Mouse (Mus musculus): Measurements from ENCODE around the gene Otud3. TPM values are rescaled to one million over a fixed set of nuclear protein-coding genes. Genes with fewer than 3 reads are reported as not detected.

Otud3 gene
- polyA plus RNA-seq, 1 experiment: 16.5 TPM

- no peak for TF ChIP-seq GATA1 (IDR thresholded peaks at IDR 0.05; ENCODE audit: low read length)
These were observed 3.5 kb upstream of the Otud3 start for GRCm38 (mm10) chr4:138917282-138917681.

- no peak for TF ChIP-seq GATA1 (IDR thresholded peaks at IDR 0.05; ENCODE audit: low read length)
These were observed 481 bp downstream of the Otud3 start for GRCm38 (mm10) chr4:138913141-138913787.

- no peak for TF ChIP-seq GATA1 (IDR thresholded peaks at IDR 0.05; ENCODE audit: low read length)
These were observed 8.0 kb downstream of the Otud3 start for GRCm38 (mm10) chr4:138905624-138906337.

- TF ChIP-seq GATA1 (IDR thresholded peaks at IDR 0.05; ENCODE audit: low read length): no peak
These were observed 14.4 kb downstream of the Otud3 start for GRCm38 (mm10) chr4:138899361-138899760.

- TF ChIP-seq GATA1 (IDR thresholded peaks at IDR 0.05; ENCODE audit: low read length): no peak
These were observed 21.1 kb downstream of the Otud3 start for GRCm38 (mm10) chr4:138892655-138893054.

GRCm38 (mm10) chr4:138889635-138890034 lies 24.1 kb downstream of the Otud3 start:
- no peak for TF ChIP-seq GATA1 (IDR thresholded peaks at IDR 0.05; ENCODE audit: low read length)

- TF ChIP-seq GATA1 (IDR thresholded peaks at IDR 0.05; ENCODE audit: low read length): no peak
These were observed 24.6 kb downstream of the Otud3 start for GRCm38 (mm10) chr4:138889165-138889564.

GRCm38 (mm10) chr4:138884261-138884660 lies 29.5 kb downstream of the Otud3 start:
- TF ChIP-seq GATA1 (IDR thresholded peaks at IDR 0.05; ENCODE audit: low read length): no peak

GRCm38 (mm10) chr4:138882179-138882578 lies 31.6 kb downstream of the Otud3 start:
- no peak for TF ChIP-seq GATA1 (IDR thresholded peaks at IDR 0.05; ENCODE audit: low read length)

GRCm38 (mm10) chr4:138880811-138881584 lies 32.7 kb downstream of the Otud3 start:
- no peak for TF ChIP-seq GATA1 (IDR thresholded peaks at IDR 0.05; ENCODE audit: low read length)

GRCm38 (mm10) chr4:138879808-138880207 lies 33.9 kb downstream of the Otud3 start:
- no peak for TF ChIP-seq GATA1 (IDR thresholded peaks at IDR 0.05; ENCODE audit: low read length)

GRCm38 (mm10) chr4:138878783-138879182 lies 35.0 kb downstream of the Otud3 start:
- TF ChIP-seq GATA1 (IDR thresholded peaks at IDR 0.05; ENCODE audit: low read length): no peak

- no peak for TF ChIP-seq GATA1 (IDR thresholded peaks at IDR 0.05; ENCODE audit: low read length)
These were observed 36.0 kb downstream of the Otud3 start, which contains the start of gene Pla2g2e for GRCm38 (mm10) chr4:138877731-138878130. TSS of gene Pla2g2e (plus strand) at chr4:138877942.

GRCm38 (mm10) chr4:138875986-138876385 lies 37.8 kb downstream of the Otud3 start:
- no peak for TF ChIP-seq GATA1 (IDR thresholded peaks at IDR 0.05; ENCODE audit: low read length)

GRCm38 (mm10) chr4:138873864-138874263 lies 39.9 kb downstream of the Otud3 start, which contains the start of gene Gm13030:
TSS of gene Gm13030 (minus strand) at chr4:138873964.
- no peak for TF ChIP-seq GATA1 (IDR thresholded peaks at IDR 0.05; ENCODE audit: low read length)

GRCm38 (mm10) chr4:138868666-138869065 lies 45.1 kb downstream of the Otud3 start:
- no peak for TF ChIP-seq GATA1 (IDR thresholded peaks at IDR 0.05; ENCODE audit: low read length)
